Mouse (Mus musculus): ENCODE measurements around the gene Ppp1r13b.
A peak's percentile ranks its signal among the peaks of the same experiment; 100 is the strongest.
"Not testable (repeated sequence)": the region's sequence is repeated elsewhere in the genome, so short reads cannot be mapped to it uniquely, and the experiment has no call there.

Ppp1r13b gene

DNA sequence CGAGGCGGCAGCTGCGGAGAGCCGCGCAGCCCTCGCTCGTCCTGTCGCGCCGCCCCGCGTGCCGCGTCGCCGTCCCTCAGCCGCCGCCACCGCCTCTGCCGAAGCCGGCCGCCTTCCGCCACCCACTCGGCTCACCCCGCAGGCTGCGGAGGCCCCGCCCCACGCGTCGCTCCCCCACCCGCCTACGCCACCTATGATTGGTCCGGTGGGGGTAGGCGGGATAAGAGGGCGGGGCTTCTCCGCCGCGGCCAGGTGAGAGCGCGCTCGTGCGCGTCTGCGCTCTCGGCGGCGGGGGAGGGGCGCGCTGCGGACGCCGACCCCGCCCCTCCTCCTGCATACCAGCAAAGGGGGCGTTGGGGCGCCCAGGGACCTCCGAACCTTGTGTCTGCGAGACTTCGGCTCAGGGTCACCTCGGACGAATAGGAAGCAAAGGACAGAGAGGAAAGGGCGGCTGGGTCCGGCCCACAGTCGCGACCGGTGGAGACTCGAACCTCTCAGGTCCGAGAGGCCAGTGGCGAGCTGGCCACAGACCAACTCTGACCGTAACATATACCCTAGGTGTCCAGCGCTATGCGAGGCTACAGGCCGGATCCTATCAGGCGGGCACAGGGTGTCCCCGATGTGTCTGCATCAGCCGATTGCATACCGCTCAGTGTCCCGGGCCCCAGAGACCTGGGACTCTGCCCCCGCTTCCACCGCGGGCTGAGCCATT, at the start of gene Ppp1r13b:
TSS of gene Ppp1r13b (minus strand) at position 141 of the 712 bp plus-strand sequence.
- peak; percentile 91 to 93 for DNase-seq

DNA sequence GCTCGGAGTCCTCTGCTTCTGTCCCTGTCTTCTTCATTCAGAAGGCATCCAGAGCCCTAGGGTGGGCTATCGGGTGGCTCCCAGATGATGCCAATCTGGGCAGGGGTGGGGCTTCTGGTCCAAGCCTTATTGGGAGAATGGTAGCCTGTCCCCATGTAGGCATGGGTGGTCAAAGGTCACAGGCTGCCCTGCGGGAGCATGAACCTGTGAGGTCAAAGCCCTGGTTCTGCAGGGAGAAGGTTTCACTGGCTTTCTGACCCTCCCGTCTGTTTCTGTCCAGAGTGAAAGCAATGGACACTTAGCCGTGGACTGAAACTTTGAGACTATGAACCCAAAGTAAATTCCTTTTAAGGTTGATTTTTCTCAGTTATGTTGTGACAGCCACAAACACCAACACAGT, 48.3 kb upstream of the Ppp1r13b start:
- DNase-seq = no peak

- DNase-seq = peak in 1 of 2 experiments; percentile 55
Measured at GRCm38 (mm10) chr12:111951701-111952100, 43.8 kb upstream of the Ppp1r13b start.

GRCm38 (mm10) chr12:111950486-111950885, 42.6 kb upstream of the Ppp1r13b start:
- peak in 1 of 2 experiments; percentile 51 for DNase-seq

GRCm38 (mm10) chr12:111946716-111947115, 38.8 kb upstream of the Ppp1r13b start:
- DNase-seq = peak; percentile 83 to 87

GRCm38 (mm10) chr12:111945765-111946655, 38.1 kb upstream of the Ppp1r13b start:
- not testable (repeated sequence) for DNase-seq

GRCm38 (mm10) chr12:111945115-111945514, 37.2 kb upstream of the Ppp1r13b start:
- DNase-seq = peak; percentile 70 to 78

GRCm38 (mm10) chr12:111944065-111944987, 36.4 kb upstream of the Ppp1r13b start:
- DNase-seq = not testable (repeated sequence)

DNA sequence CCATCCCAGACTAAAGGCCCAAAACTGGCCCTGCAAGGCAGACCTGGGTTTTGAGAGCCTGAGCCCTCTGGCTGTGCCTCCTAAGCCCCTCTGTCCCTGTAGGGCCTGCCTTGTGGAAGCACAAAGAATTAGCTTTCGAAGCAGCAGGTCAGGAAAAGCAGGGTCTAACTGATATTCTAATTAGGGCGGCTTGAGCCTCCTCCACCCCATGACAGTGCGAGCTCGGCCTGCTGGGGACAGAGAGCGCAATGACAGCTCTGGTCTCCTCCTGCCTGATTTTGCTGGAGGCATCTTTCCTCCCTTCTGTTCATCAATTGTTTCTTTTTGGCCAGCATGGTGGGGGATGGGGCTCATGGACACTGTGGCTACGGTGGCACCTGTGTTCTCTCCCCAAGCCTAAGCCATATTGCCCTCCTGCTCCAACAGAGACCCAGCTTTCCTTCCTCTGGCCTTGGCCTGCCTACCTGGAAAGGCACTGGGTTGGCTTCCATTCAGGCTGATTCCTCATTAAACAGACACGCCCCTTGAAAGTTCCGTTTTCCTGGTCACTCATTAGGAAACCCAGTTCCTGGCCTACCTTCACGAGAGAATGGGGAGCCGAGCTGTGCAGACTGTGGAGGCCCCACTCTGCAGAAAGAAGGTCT, 35.6 kb upstream of the Ppp1r13b start:
- DNase-seq = peak; percentile 51 to 62

DNA sequence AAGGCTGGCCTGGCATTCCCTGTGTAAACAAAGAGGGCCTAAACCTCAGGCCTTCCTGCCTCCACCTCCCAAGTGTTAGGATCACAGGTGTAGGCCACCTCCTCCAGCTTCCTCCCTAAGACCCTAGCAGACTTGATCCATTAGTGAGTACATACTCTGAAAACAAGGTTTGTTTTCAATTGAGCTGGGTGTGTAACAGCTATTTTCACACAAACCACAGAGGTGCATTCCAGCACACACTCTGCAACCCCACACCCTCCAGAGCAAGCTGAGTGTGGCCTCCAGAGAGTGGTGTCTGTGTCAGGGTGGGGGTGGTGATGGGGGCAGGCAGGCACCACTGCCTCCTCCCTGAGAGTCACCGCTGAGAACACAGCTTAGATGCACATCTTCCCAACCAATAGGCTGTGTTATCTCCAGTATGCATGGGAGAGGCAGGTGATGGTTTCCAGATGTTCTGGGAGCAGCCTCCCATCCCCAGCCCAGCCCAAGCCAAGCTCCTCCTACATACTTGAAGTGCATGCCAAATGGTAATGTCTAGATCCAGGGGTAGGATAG, 30.8 kb upstream of the Ppp1r13b start:
- peak in 1 of 2 experiments; percentile 51 for DNase-seq

- peak; percentile 87 to 93 for DNase-seq
Measured at GRCm38 (mm10) chr12:111936706-111937550, 29.0 kb upstream of the Ppp1r13b start.

GRCm38 (mm10) chr12:111933971-111934370, 26.1 kb upstream of the Ppp1r13b start:
- no peak for DNase-seq

GRCm38 (mm10) chr12:111933032-111933704, 25.3 kb upstream of the Ppp1r13b start:
- peak; percentile 81 to 85 for DNase-seq

GRCm38 (mm10) chr12:111932513-111932912, 24.6 kb upstream of the Ppp1r13b start:
- DNase-seq = no peak

DNA sequence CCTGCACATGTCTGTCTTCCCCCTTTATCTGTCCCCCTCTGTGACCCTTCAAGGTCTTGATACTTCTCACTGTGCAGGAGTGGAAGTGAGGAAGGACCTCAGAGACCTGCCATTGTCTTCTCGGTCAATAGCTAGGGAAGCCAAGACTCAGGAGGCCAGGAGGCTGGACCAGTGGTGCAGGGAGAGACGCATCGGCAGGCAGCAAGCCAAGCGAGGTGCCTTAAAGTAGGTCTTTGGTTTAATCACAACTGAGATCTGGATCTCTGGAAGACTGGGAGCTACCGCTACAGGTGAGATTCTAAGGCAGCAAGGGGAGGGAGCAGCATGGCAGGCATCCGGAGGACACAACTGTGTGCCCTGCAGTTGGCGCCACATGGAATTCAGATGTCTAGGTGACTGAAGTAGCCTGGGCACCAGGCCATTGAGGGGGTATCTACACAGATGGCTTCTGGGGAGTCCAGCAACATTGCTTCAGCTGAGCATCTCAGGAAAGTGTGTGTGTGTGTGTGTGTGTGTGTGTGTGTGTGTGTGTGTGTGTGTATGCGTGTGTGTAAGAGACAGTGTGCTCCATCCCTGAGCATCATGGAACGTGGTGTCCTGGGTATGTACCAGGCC, 23.6 kb upstream of the Ppp1r13b start:
- no peak for DNase-seq

- DNase-seq = no peak
Measured at GRCm38 (mm10) chr12:111928411-111928966, 20.6 kb upstream of the Ppp1r13b start.

DNA sequence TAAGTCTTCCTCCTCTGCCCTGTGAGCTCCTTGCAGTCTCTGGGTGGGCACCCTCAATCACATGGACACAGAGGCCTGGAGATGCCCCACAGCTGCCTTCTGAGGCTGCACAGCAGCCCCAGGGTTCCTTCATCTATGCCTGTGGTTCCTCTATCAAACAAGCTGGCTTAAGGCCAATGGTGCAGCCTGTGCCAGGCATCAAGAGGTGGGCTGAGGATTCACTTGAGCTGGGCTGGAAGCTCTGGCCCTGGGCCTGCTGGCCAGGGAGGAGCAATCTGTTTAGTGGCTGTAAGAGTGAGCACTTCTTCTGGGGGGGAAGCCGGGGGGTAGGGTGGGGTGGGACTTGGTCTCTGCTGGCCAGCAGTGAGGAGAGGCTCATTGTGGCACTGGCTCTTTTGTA, 19.4 kb upstream of the Ppp1r13b start:
- peak; percentile 58 to 73 for DNase-seq

- DNase-seq = no peak
Measured at GRCm38 (mm10) chr12:111923117-111923516, 15.2 kb upstream of the Ppp1r13b start.

DNA sequence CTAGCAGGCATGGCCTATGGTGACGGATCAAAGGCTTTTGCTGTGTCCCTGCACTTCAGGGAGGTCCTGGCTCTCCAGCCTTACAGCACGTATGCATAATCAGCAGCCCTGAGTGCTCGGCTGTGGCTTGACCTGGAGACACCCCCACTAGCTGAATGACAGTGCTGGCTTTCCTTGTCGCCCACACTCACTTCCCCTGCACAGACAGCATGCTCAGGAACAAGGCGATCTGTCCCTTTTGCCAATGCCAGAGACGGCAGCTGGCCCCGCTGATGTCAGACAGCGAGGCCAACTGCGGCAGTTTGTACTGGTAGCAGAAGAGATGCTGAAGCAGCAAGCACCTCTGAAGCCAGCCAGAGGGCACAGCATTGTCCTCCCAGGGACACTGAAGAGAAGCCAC, 12.1 kb upstream of the Ppp1r13b start:
- no peak for DNase-seq
